Mouse (Mus musculus): ENCODE measurements around the gene Sergef. TPM values are rescaled to one million over a fixed set of nuclear protein-coding genes. Genes with fewer than 3 reads are reported as not detected.

Gene Sergef
- total and polyA plus RNA-seq, 2 experiments: 4.9 to 7.5 TPM

GRCm38 (mm10) chr7:46404756-46405155, 234.9 kb downstream of the Sergef start:
- no peak overlapping the region for H3K27ac ChIP-seq (replicated peaks; ENCODE audit: insufficient read depth, low read depth, low read length)
- H3K79me2 ChIP-seq (ENCODE audit: control insufficient read depth, insufficient read depth, low read length): no peaks in the 10 kb centered on the region
- H3K9ac ChIP-seq (ENCODE audit: low read depth, low read length): no peak overlapping the region
- no peaks in the 10 kb centered on the region for H3K36me3 ChIP-seq (ENCODE audit: control insufficient read depth, insufficient read depth, low read length)
- no peak for DNase-seq (ENCODE audit: extremely low read depth, low read depth, low spot score)
- H3K4me1 ChIP-seq (ENCODE audit: control insufficient read depth, insufficient read depth, low read length): no peaks in the 10 kb centered on the region
- no peak overlapping the region for H3K4me3 ChIP-seq (ENCODE audit: insufficient read depth, low read depth, low read length)
- TF ChIP-seq CTCF (IDR thresholded peaks at IDR 0.05; ENCODE audit: low read depth, low read length) (no peak), POLR2A (IDR thresholded peaks at IDR 0.05; ENCODE audit: extremely low read depth, insufficient read depth, low read length) (no peak)
- no peaks in the 10 kb centered on the region for H3K27me3 ChIP-seq (ENCODE audit: control insufficient read depth, insufficient read depth, low read length)
- WGBS: 84% methylated on average over 7 of the region's 7 CpGs

GRCm38 (mm10) chr7:46403616-46404485, 235.8 kb downstream of the Sergef start:
- 80% methylated on average over 15 of the region's 15 CpGs for WGBS
- Histone ChIP-seq H3K27me3 (ENCODE audit: control insufficient read depth, insufficient read depth, low read length) (no peaks in the 10 kb centered on the region), H3K4me3 (ENCODE audit: insufficient read depth, low read depth, low read length) (no peak overlapping the region), H3K27ac (replicated peaks; ENCODE audit: insufficient read depth, low read depth, low read length) (no peak overlapping the region), H3K79me2 (ENCODE audit: control insufficient read depth, insufficient read depth, low read length) (no peaks in the 10 kb centered on the region), H3K36me3 (ENCODE audit: control insufficient read depth, insufficient read depth, low read length) (no peaks in the 10 kb centered on the region), H3K9ac (ENCODE audit: low read depth, low read length) (no peak overlapping the region), H3K4me1 (ENCODE audit: control insufficient read depth, insufficient read depth, low read length) (no peaks in the 10 kb centered on the region)
- TF ChIP-seq POLR2A (IDR thresholded peaks at IDR 0.05; ENCODE audit: extremely low read depth, insufficient read depth, low read length) (no peak), CTCF (IDR thresholded peaks at IDR 0.05; ENCODE audit: low read depth, low read length) (no peak)
- no peak for DNase-seq (ENCODE audit: extremely low read depth, low read depth, low spot score)

GRCm38 (mm10) chr7:46401371-46402180, 238.0 kb downstream of the Sergef start:
- Histone ChIP-seq H3K4me1 (ENCODE audit: control insufficient read depth, insufficient read depth, low read length) (no peaks in the 10 kb centered on the region), H3K27ac (replicated peaks; ENCODE audit: insufficient read depth, low read depth, low read length) (no peak overlapping the region), H3K79me2 (ENCODE audit: control insufficient read depth, insufficient read depth, low read length) (no peaks in the 10 kb centered on the region), H3K27me3 (ENCODE audit: control insufficient read depth, insufficient read depth, low read length) (peaks cover 19% of the 10 kb centered on the region), H3K4me3 (ENCODE audit: insufficient read depth, low read depth, low read length) (no peak overlapping the region), H3K36me3 (ENCODE audit: control insufficient read depth, insufficient read depth, low read length) (no peaks in the 10 kb centered on the region), H3K9ac (ENCODE audit: low read depth, low read length) (no peak overlapping the region)
- TF ChIP-seq CTCF (IDR thresholded peaks at IDR 0.05; ENCODE audit: low read depth, low read length): no peak
- no peak for TF ChIP-seq POLR2A (IDR thresholded peaks at IDR 0.05; ENCODE audit: extremely low read depth, insufficient read depth, low read length)
- no peak for DNase-seq (ENCODE audit: extremely low read depth, low read depth, low spot score)
- WGBS: 78% methylated on average over 3 of the region's 3 CpGs

GRCm38 (mm10) chr7:46400346-46400745, 239.3 kb downstream of the Sergef start:
- WGBS: 52% methylated on average over 8 of the region's 8 CpGs
- TF ChIP-seq POLR2A (IDR thresholded peaks at IDR 0.05; ENCODE audit: extremely low read depth, insufficient read depth, low read length) (no peak), CTCF (IDR thresholded peaks at IDR 0.05; ENCODE audit: low read depth, low read length) (no peak)

GRCm38 (mm10) chr7:46399676-46400075, 239.9 kb downstream of the Sergef start:
- H3K36me3 ChIP-seq (ENCODE audit: control insufficient read depth, insufficient read depth, low read length): no peaks in the 10 kb centered on the region
- H3K27me3 ChIP-seq (ENCODE audit: control insufficient read depth, insufficient read depth, low read length): peaks cover 29% of the 10 kb centered on the region
- TF ChIP-seq CTCF (IDR thresholded peaks at IDR 0.05; ENCODE audit: low read depth, low read length) (no peak), POLR2A (IDR thresholded peaks at IDR 0.05; ENCODE audit: extremely low read depth, insufficient read depth, low read length) (no peak)
- no peak for DNase-seq (ENCODE audit: extremely low read depth, low read depth, low spot score)
- WGBS: 75% methylated on average over 1 of the region's 1 CpGs
- no peaks in the 10 kb centered on the region for H3K79me2 ChIP-seq (ENCODE audit: control insufficient read depth, insufficient read depth, low read length)
- H3K27ac ChIP-seq (replicated peaks; ENCODE audit: insufficient read depth, low read depth, low read length): no peak overlapping the region
- H3K4me3 ChIP-seq (ENCODE audit: insufficient read depth, low read depth, low read length): no peak overlapping the region
- H3K9ac ChIP-seq (ENCODE audit: low read depth, low read length): no peak overlapping the region
- no peaks in the 10 kb centered on the region for H3K4me1 ChIP-seq (ENCODE audit: control insufficient read depth, insufficient read depth, low read length)

More at GRCm38 (mm10) chr7:46400346-46400745, 239.3 kb downstream of the Sergef start:
- Histone ChIP-seq H3K9ac (ENCODE audit: low read depth, low read length) (no peak overlapping the region), H3K27me3 (ENCODE audit: control insufficient read depth, insufficient read depth, low read length) (peaks cover 29% of the 10 kb centered on the region), H3K79me2 (ENCODE audit: control insufficient read depth, insufficient read depth, low read length) (no peaks in the 10 kb centered on the region), H3K27ac (replicated peaks; ENCODE audit: insufficient read depth, low read depth, low read length) (no peak overlapping the region), H3K4me1 (ENCODE audit: control insufficient read depth, insufficient read depth, low read length) (no peaks in the 10 kb centered on the region), H3K4me3 (ENCODE audit: insufficient read depth, low read depth, low read length) (no peak overlapping the region), H3K36me3 (ENCODE audit: control insufficient read depth, insufficient read depth, low read length) (no peaks in the 10 kb centered on the region)
- DNase-seq (ENCODE audit: extremely low read depth, low read depth, low spot score): no peak

Data from liver, adult 2 months (tissue).